Mouse (Mus musculus) kidney, postnatal 36 days (tissue): ENCODE results near the gene Edrf1.

Experiments used
- DNase-seq, 2 experiments: peaks; one replicate each; pipeline ENCODE4 v3.0.0; 2021 to 2022; ENCODE audit warnings: mixed read lengths in 2 of 2

Edrf1 gene

GRCm38 (mm10) chr7:133637361-133638305 lies at the start of gene Edrf1:
Edrf1 (plus strand) TSS chr7:133637543.
- peak; percentile 99 for DNase-seq

- DNase-seq: no peak
Observed at GRCm38 (mm10) chr7:133591750-133592149, 45.6 kb upstream of the Edrf1 start.

- DNase-seq: no peak
Observed at GRCm38 (mm10) chr7:133600558-133600957, 36.8 kb upstream of the Edrf1 start.

- DNase-seq: no peak
Observed at GRCm38 (mm10) chr7:133602058-133602457, 35.3 kb upstream of the Edrf1 start, which contains the start of gene Tex36. Tex36 (minus strand) TSS chr7:133602158.

- peak; percentile 37 to 52 for DNase-seq
Observed at GRCm38 (mm10) chr7:133603156-133603555, 34.2 kb upstream of the Edrf1 start.

GRCm38 (mm10) chr7:133604427-133605081 lies 32.8 kb upstream of the Edrf1 start:
- DNase-seq: no peak

- DNase-seq: no peak
Observed at GRCm38 (mm10) chr7:133607331-133607730, 30.0 kb upstream of the Edrf1 start.

GRCm38 (mm10) chr7:133607883-133608575 lies 29.3 kb upstream of the Edrf1 start:
- no peak for DNase-seq

GRCm38 (mm10) chr7:133608631-133609340 lies 28.6 kb upstream of the Edrf1 start:
- DNase-seq: no peak

GRCm38 (mm10) chr7:133609585-133609984 lies 27.8 kb upstream of the Edrf1 start:
- DNase-seq: no peak

- no peak for DNase-seq
Observed at GRCm38 (mm10) chr7:133612981-133613380, 24.4 kb upstream of the Edrf1 start.

GRCm38 (mm10) chr7:133620721-133621120 lies 16.6 kb upstream of the Edrf1 start:
- peak; percentile 25 to 39 for DNase-seq

- peak in 1 of 2 experiments; percentile 6 for DNase-seq
Observed at GRCm38 (mm10) chr7:133623226-133623625, 14.1 kb upstream of the Edrf1 start.

- DNase-seq: no peak
Observed at GRCm38 (mm10) chr7:133627184-133627936, 10.0 kb upstream of the Edrf1 start.

- no peak for DNase-seq
Observed at GRCm38 (mm10) chr7:133630821-133631220, 6.5 kb upstream of the Edrf1 start.

GRCm38 (mm10) chr7:133632476-133632875 lies 4.9 kb upstream of the Edrf1 start:
- peak; percentile 58 to 86 for DNase-seq

- DNase-seq: no peak
Observed at GRCm38 (mm10) chr7:133634932-133635650, 2.3 kb upstream of the Edrf1 start.

GRCm38 (mm10) chr7:133636738-133637352 lies 498 bp upstream of the Edrf1 start:
- DNase-seq: peak; percentile 90 to 96

GRCm38 (mm10) chr7:133638306-133638705 lies 963 bp downstream of the Edrf1 start:
- DNase-seq: peak; percentile 58 to 65

- DNase-seq: no peak
Observed at GRCm38 (mm10) chr7:133638821-133639220, 1.5 kb downstream of the Edrf1 start.
